In genomic region chr2:119799181-119799960, GRCm38 (mm10) we compare ENCODE assay signal across 8 mouse cellular contexts. TPM values are rescaled to one million over a fixed set of nuclear protein-coding genes. Genes with fewer than 3 reads are reported as not detected.
DNase-seq lines count a peak whose midpoint lies in the region; ATAC-seq and TF ChIP-seq lines count a peak whose summit lies in the region.

No protein-coding gene starts in this region.

- H3K36me3 ChIP-seq in MEL (ENCODE audit: control insufficient read depth in 1 of 2, insufficient read depth in 2 of 2, low read length in 2 of 2) = 0 out of 4 replicates have a peak, but pooled peaks cover 0 to 4% of the 10 kb centered on the region in 2 experiments
- peaks cover 8% of the 10 kb centered on the region; the same call in 1 of the 2 replicates for H3K36me3 ChIP-seq in heart, embryonic 10.5 days
- no peaks in the 10 kb centered on the region for H3K36me3 ChIP-seq in megakaryocyte, embryonic 14.5 days (replicated peaks; ENCODE audit: low read length)
- H3K36me3 ChIP-seq in stomach, embryonic 14.5 days (ENCODE audit: control insufficient read depth, insufficient read depth, low read length) = no peaks in the 10 kb centered on the region; the same call in 1 of the 2 replicates

- peak overlapping the region; percentile 51 to 57 for H3K4me3 ChIP-seq in MEL (ENCODE audit: control insufficient read depth in 1 of 2, insufficient read depth in 1 of 2, low read depth in 2 of 2, low read length in 2 of 2)
- H3K4me3 ChIP-seq in heart, embryonic 10.5 days = peak overlapping the region; percentile 78
- peak overlapping the region; percentile 91 for H3K4me3 ChIP-seq in megakaryocyte, embryonic 14.5 days (replicated peaks)
- H3K4me3 ChIP-seq in stomach, embryonic 14.5 days (ENCODE audit: low read depth, low read length) = peak overlapping the region; percentile 88

- peaks cover 0 to 4% of the 10 kb centered on the region in 2 experiments; a peak in 1 of 4 replicates for H3K27me3 ChIP-seq in MEL (ENCODE audit: control insufficient read depth in 1 of 2, insufficient read depth in 2 of 2, low read length in 2 of 2)
- H3K27me3 ChIP-seq in heart, embryonic 10.5 days (ENCODE audit: insufficient read depth, poor library complexity, severe bottlenecking) = peaks cover 54% of the 10 kb centered on the region
- peaks cover 88% of the 10 kb centered on the region for H3K27me3 ChIP-seq in megakaryocyte, embryonic 14.5 days (replicated peaks)
- H3K27me3 ChIP-seq in stomach, embryonic 14.5 days (ENCODE audit: control insufficient read depth, insufficient read depth, low read length) = no peaks in the 10 kb centered on the region

- no peak for TF ChIP-seq CTCF in MEL (IDR thresholded peaks at IDR 0.05 in 2 of 3, conservative IDR thresholded peaks at IDR 0.05 in 1 of 3; ENCODE audit: control insufficient read depth in 1 of 3, insufficient read depth in 1 of 3, low read depth in 2 of 3, low read length in 3 of 3, poor library complexity in 1 of 3, severe bottlenecking in 1 of 3)

- peaks cover 2 to 12% of the 10 kb centered on the region in 2 experiments; a peak in 3 of 4 replicates for H3K4me1 ChIP-seq in MEL (ENCODE audit: control insufficient read depth in 1 of 2, insufficient read depth in 2 of 2, low read length in 2 of 2)
- peaks cover 49% of the 10 kb centered on the region for H3K4me1 ChIP-seq in heart, embryonic 10.5 days
- H3K4me1 ChIP-seq in megakaryocyte, embryonic 14.5 days = peaks cover 42% of the 10 kb centered on the region
- peaks cover 26% of the 10 kb centered on the region for H3K4me1 ChIP-seq in stomach, embryonic 14.5 days (ENCODE audit: control insufficient read depth, insufficient read depth, low read length)

- peak overlapping the region; percentile 83 for H3K9ac ChIP-seq in MEL (ENCODE audit: control insufficient read depth, low read depth, low read length, poor library complexity, severe bottlenecking)
- peak overlapping the region; percentile 78 for H3K9ac ChIP-seq in stomach, embryonic 14.5 days (replicated peaks; ENCODE audit: low read depth, low read length)

- no peak overlapping the region for H3K27ac ChIP-seq in MEL (ENCODE audit: control insufficient read depth, low read depth, low read length)
- peak overlapping the region; percentile 88 for H3K27ac ChIP-seq in heart, embryonic 10.5 days
- H3K27ac ChIP-seq in stomach, embryonic 14.5 days (ENCODE audit: low read length) = peak overlapping the region; percentile 67

- no peaks in the 10 kb centered on the region for H3K9me3 ChIP-seq in MEL (replicated peaks; ENCODE audit: insufficient read depth, low read length)
- no peaks in the 10 kb centered on the region for H3K9me3 ChIP-seq in heart, embryonic 10.5 days
- no peaks in the 10 kb centered on the region for H3K9me3 ChIP-seq in megakaryocyte, embryonic 14.5 days
- H3K9me3 ChIP-seq in stomach, embryonic 14.5 days (ENCODE audit: control insufficient read depth, low read depth, low read length) = no peaks in the 10 kb centered on the region

- peak; percentile 57 for ATAC-seq in stomach, embryonic 14.5 days (ENCODE audit: insufficient number of reproducible peaks, insufficient read depth, low FRiP score, low read depth)

- H3K79me2 ChIP-seq in MEL (ENCODE audit: control insufficient read depth, insufficient read depth, low read length, poor library complexity) = peaks cover 3% of the 10 kb centered on the region; the same call in 1 of the 2 replicates

- under 1% methylated on average over 48 of the region's 89 CpGs for WGBS in heart, embryonic 10.5 days
- WGBS in stomach, embryonic 14.5 days = under 1% methylated on average over 44 of the region's 89 CpGs

- TF ChIP-seq POLR2A in MEL (IDR thresholded peaks at IDR 0.05; ENCODE audit: control insufficient read depth in 1 of 2, insufficient read depth in 1 of 2, low read depth in 1 of 2, low read length in 2 of 2, poor library complexity in 1 of 2) = 0 out of 4 replicates have a peak, but pooled peaks of 1 of the 2 experiments have one; percentile 6

- TF ChIP-seq EP300 in MEL (IDR thresholded peaks at IDR 0.05; ENCODE audit: low read depth in 1 of 2, low read length in 2 of 2) = no peak

- DNase-seq in A20 (ENCODE audit: low read depth, low spot score) = peak; percentile 59
- peak; percentile 51 for DNase-seq in MEL (ENCODE audit: low read depth, low spot score)
- DNase-seq in cerebellum, postnatal 25 days = peak; percentile 78 to 83
- no peak for DNase-seq in heart, embryonic 10.5 days (ENCODE audit: low spot score)
- DNase-seq in kidney, postnatal 10 days = peak; percentile 70
- DNase-seq in frontal cortex, postnatal 25 days (ENCODE audit: low spot score in 2 of 2) = no peak

- peak overlapping the region; percentile 91 for H3K4me2 ChIP-seq in stomach, embryonic 14.5 days (replicated peaks; ENCODE audit: low read depth, low read length)

- TF ChIP-seq RAD21 in MEL (IDR thresholded peaks at IDR 0.05; ENCODE audit: low read depth, low read length) = no peak

TF ChIP-seq in MEL, 35 proteins besides CTCF, POLR2A, EP300 and RAD21:
- TF ChIP-seq MYB (IDR thresholded peaks at IDR 0.05; ENCODE audit: low read depth, low read length) = no peak
- TF ChIP-seq MXI1 (IDR thresholded peaks at IDR 0.05; ENCODE audit: low read depth, low read length) = 0 out of 2 replicates have a peak, but pooled peaks have one; percentile 7

RNA-seq across cellular contexts. Expression of gene Tyro3, which starts 1.8 kb away (rescaled TPM):
- total RNA-seq in MEL (2012; rRNA removed) = 11.0 and 11.2 TPM in 2 replicates
- 10 to 100 TPM in 1 of 2 experiments, not detected in 1; 15.2 TPM for polyA plus RNA-seq in MEL (2012; ENCODE audit: insufficient read depth in 1 of 2, insufficient read length in 2 of 2, low read depth in 1 of 2, low replicate concordance in 2 of 2, missing spikeins in 1 of 2)
- 8.9 and 11.6 TPM in 2 replicates for polyA plus RNA-seq in heart, embryonic 10.5 days (2016; fragmentation: Nextera tagmentation; extraction: Ambion mirVana)
- 0.64 TPM in 1 of 2 replicates, not detected in the other for polyA plus RNA-seq in megakaryocyte, embryonic 14.5 days (2012; ENCODE audit: insufficient read depth, low replicate concordance)
- 27.2 TPM in 2 replicates for polyA plus RNA-seq in stomach, embryonic 14.5 days (2014; fragmentation: Nextera tagmentation; extraction: Ambion mirVana)

RNA-seq across cellular contexts. Expression of gene Rpap1, which starts 12.0 kb away (rescaled TPM):
- total RNA-seq in MEL (2012; rRNA removed) = 12.9 and 13.6 TPM in 2 replicates
- 10 to 100 TPM in 1 of 2 experiments, not detected in 1; 26.8 TPM for polyA plus RNA-seq in MEL (2012; ENCODE audit: insufficient read depth in 1 of 2, insufficient read length in 2 of 2, low read depth in 1 of 2, low replicate concordance in 2 of 2, missing spikeins in 1 of 2)
- 31.4 and 32.0 TPM in 2 replicates for polyA plus RNA-seq in heart, embryonic 10.5 days (2016; fragmentation: Nextera tagmentation; extraction: Ambion mirVana)
- 8.7 and 9.1 TPM in 2 replicates for polyA plus RNA-seq in megakaryocyte, embryonic 14.5 days (2012; ENCODE audit: insufficient read depth, low replicate concordance)
- polyA plus RNA-seq in stomach, embryonic 14.5 days (2014; fragmentation: Nextera tagmentation; extraction: Ambion mirVana) = 26.6 and 28.2 TPM in 2 replicates

RNA-seq across cellular contexts. Expression of gene Ltk, which starts 39.1 kb away (rescaled TPM):
- 0.23 and 0.33 TPM in 2 replicates for total RNA-seq in MEL (2012; rRNA removed)
- polyA plus RNA-seq in MEL (2012; ENCODE audit: insufficient read depth in 1 of 2, insufficient read length in 2 of 2, low read depth in 1 of 2, low replicate concordance in 2 of 2, missing spikeins in 1 of 2) = 1 to 10 TPM in 1 of 2 experiments, not detected in 1; 2.5 TPM
- 0.10 and 0.13 TPM in 2 replicates for polyA plus RNA-seq in heart, embryonic 10.5 days (2016; fragmentation: Nextera tagmentation; extraction: Ambion mirVana)
- 0.25 TPM in 1 of 2 replicates, not detected in the other for polyA plus RNA-seq in megakaryocyte, embryonic 14.5 days (2012; ENCODE audit: insufficient read depth, low replicate concordance)
- polyA plus RNA-seq in stomach, embryonic 14.5 days (2014; fragmentation: Nextera tagmentation; extraction: Ambion mirVana) = 3.1 and 3.3 TPM in 2 replicates

RNA-seq across cellular contexts. Expression of gene Itpka, which starts 57.2 kb away (rescaled TPM):
- 1.8 and 2.1 TPM in 2 replicates for total RNA-seq in MEL (2012; rRNA removed)
- polyA plus RNA-seq in MEL (2012; ENCODE audit: insufficient read depth in 1 of 2, insufficient read length in 2 of 2, low read depth in 1 of 2, low replicate concordance in 2 of 2, missing spikeins in 1 of 2) = 1 to 10 TPM in 1 of 2 experiments, not detected in 1; 3.1 TPM
- 2.7 and 3.1 TPM in 2 replicates for polyA plus RNA-seq in heart, embryonic 10.5 days (2016; fragmentation: Nextera tagmentation; extraction: Ambion mirVana)
- 0.04 and 1.9 TPM in 2 replicates for polyA plus RNA-seq in megakaryocyte, embryonic 14.5 days (2012; ENCODE audit: insufficient read depth, low replicate concordance)
- 10.5 and 12.1 TPM in 2 replicates for polyA plus RNA-seq in stomach, embryonic 14.5 days (2014; fragmentation: Nextera tagmentation; extraction: Ambion mirVana)

Comparison
In these comparisons a context has a peak if more than half of its experiments do, and no peak if none do; other contexts are left out.
1. DNase-seq: peak in A20 (single experiment), MEL (single experiment), cerebellum, postnatal 25 days (2 of 2) and kidney, postnatal 10 days (single experiment); none in heart, embryonic 10.5 days (single experiment) and frontal cortex, postnatal 25 days (0 of 2).
2. Peak in every context shown above with its lines, with median percentiles within 50 percentile points of each other: H3K4me3 ChIP-seq.